Mouse (Mus musculus): ENCODE results near the gene Sept4. TPM values are rescaled to one million over a fixed set of nuclear protein-coding genes. Genes with fewer than 3 reads are reported as not detected.

Gene Sept4
- polyA plus RNA-seq, 1 experiment from 2014 or later, result 30.0 TPM

GRCm38 (mm10) chr11:87602234-87602633 is 33.5 kb downstream of the Sept4 start:
- Histone ChIP-seq H3K27ac (ENCODE audit: low read depth, low read length) (no peak overlapping the region), H3K36me3 (ENCODE audit: control insufficient read depth, insufficient read depth, low read length) (peaks cover 93% of the 10 kb centered on the region), H3K4me1 (ENCODE audit: control insufficient read depth, insufficient read depth, low read length) (no peaks in the 10 kb centered on the region), H3K27me3 (ENCODE audit: control insufficient read depth, insufficient read depth, low read length) (no peaks in the 10 kb centered on the region), H3K4me3 (ENCODE audit: low read depth, low read length) (no peak overlapping the region), H3K4me2 (ENCODE audit: low read depth, low read length) (no peak overlapping the region), H3K9ac (replicated peaks; ENCODE audit: low read depth, low read length) (no peak overlapping the region), H3K9me3 (ENCODE audit: control insufficient read depth, low read length) (no peaks in the 10 kb centered on the region)
- ATAC-seq (ENCODE audit: low read depth), result no peak
- WGBS, result 93% methylated on average over 9 of the region's 9 CpGs

GRCm38 (mm10) chr11:87603571-87603970 is 34.9 kb downstream of the Sept4 start:
- Histone ChIP-seq H3K9me3 (ENCODE audit: control insufficient read depth, low read length) (no peaks in the 10 kb centered on the region), H3K4me3 (ENCODE audit: low read depth, low read length) (no peak overlapping the region), H3K27me3 (ENCODE audit: control insufficient read depth, insufficient read depth, low read length) (no peaks in the 10 kb centered on the region), H3K36me3 (ENCODE audit: control insufficient read depth, insufficient read depth, low read length) (peaks cover 95% of the 10 kb centered on the region), H3K27ac (ENCODE audit: low read depth, low read length) (no peak overlapping the region), H3K4me2 (ENCODE audit: low read depth, low read length) (no peak overlapping the region), H3K9ac (replicated peaks; ENCODE audit: low read depth, low read length) (no peak overlapping the region), H3K4me1 (ENCODE audit: control insufficient read depth, insufficient read depth, low read length) (no peaks in the 10 kb centered on the region)
- 97% methylated on average over 2 of the region's 2 CpGs for WGBS
- ATAC-seq (ENCODE audit: low read depth), result no peak

- Histone ChIP-seq H3K4me1 (ENCODE audit: control insufficient read depth, insufficient read depth, low read length) (no peaks in the 10 kb centered on the region), H3K4me2 (ENCODE audit: low read depth, low read length) (no peak overlapping the region), H3K27ac (ENCODE audit: low read depth, low read length) (no peak overlapping the region), H3K27me3 (ENCODE audit: control insufficient read depth, insufficient read depth, low read length) (no peaks in the 10 kb centered on the region), H3K36me3 (ENCODE audit: control insufficient read depth, insufficient read depth, low read length) (peaks cover 86% of the 10 kb centered on the region), H3K4me3 (ENCODE audit: low read depth, low read length) (no peak overlapping the region), H3K9ac (replicated peaks; ENCODE audit: low read depth, low read length) (no peak overlapping the region), H3K9me3 (ENCODE audit: control insufficient read depth, low read length) (no peaks in the 10 kb centered on the region)
- ATAC-seq (ENCODE audit: low read depth), result no peak
- WGBS, result 93% methylated on average over 7 of the region's 7 CpGs
These were observed 40.6 kb downstream of the Sept4 start for GRCm38 (mm10) chr11:87609264-87609663.

GRCm38 (mm10) chr11:87611547-87611946 is 42.8 kb downstream of the Sept4 start:
- 93% methylated on average over 9 of the region's 9 CpGs for WGBS
- no peaks in the 10 kb centered on the region for H3K4me1 ChIP-seq (ENCODE audit: control insufficient read depth, insufficient read depth, low read length)
- H3K36me3 ChIP-seq (ENCODE audit: control insufficient read depth, insufficient read depth, low read length), result peaks cover 80% of the 10 kb centered on the region
- H3K4me3 ChIP-seq (ENCODE audit: low read depth, low read length), result no peak overlapping the region
- no peak overlapping the region for H3K4me2 ChIP-seq (ENCODE audit: low read depth, low read length)
- no peak for ATAC-seq (ENCODE audit: low read depth)
- H3K9me3 ChIP-seq (ENCODE audit: control insufficient read depth, low read length), result no peaks in the 10 kb centered on the region
- no peak overlapping the region for H3K27ac ChIP-seq (ENCODE audit: low read depth, low read length)
- H3K27me3 ChIP-seq (ENCODE audit: control insufficient read depth, insufficient read depth, low read length), result no peaks in the 10 kb centered on the region
- no peak overlapping the region for H3K9ac ChIP-seq (replicated peaks; ENCODE audit: low read depth, low read length)

GRCm38 (mm10) chr11:87613972-87614371 is 45.3 kb downstream of the Sept4 start:
- H3K4me2 ChIP-seq (ENCODE audit: low read depth, low read length), result no peak overlapping the region
- no peak overlapping the region for H3K27ac ChIP-seq (ENCODE audit: low read depth, low read length)
- H3K9ac ChIP-seq (replicated peaks; ENCODE audit: low read depth, low read length), result no peak overlapping the region
- WGBS, result 95% methylated on average over 7 of the region's 7 CpGs
- H3K36me3 ChIP-seq (ENCODE audit: control insufficient read depth, insufficient read depth, low read length), result peaks cover 77% of the 10 kb centered on the region
- no peaks in the 10 kb centered on the region for H3K9me3 ChIP-seq (ENCODE audit: control insufficient read depth, low read length)
- H3K4me1 ChIP-seq (ENCODE audit: control insufficient read depth, insufficient read depth, low read length), result no peaks in the 10 kb centered on the region
- H3K27me3 ChIP-seq (ENCODE audit: control insufficient read depth, insufficient read depth, low read length), result no peaks in the 10 kb centered on the region
- no peak for ATAC-seq (ENCODE audit: low read depth)
- no peak overlapping the region for H3K4me3 ChIP-seq (ENCODE audit: low read depth, low read length)

GRCm38 (mm10) chr11:87615551-87615950 is 46.8 kb downstream of the Sept4 start:
- H3K36me3 ChIP-seq (ENCODE audit: control insufficient read depth, insufficient read depth, low read length), result peaks cover 69% of the 10 kb centered on the region
- H3K9me3 ChIP-seq (ENCODE audit: control insufficient read depth, low read length), result no peaks in the 10 kb centered on the region
- H3K27me3 ChIP-seq (ENCODE audit: control insufficient read depth, insufficient read depth, low read length), result no peaks in the 10 kb centered on the region
- H3K4me1 ChIP-seq (ENCODE audit: control insufficient read depth, insufficient read depth, low read length), result no peaks in the 10 kb centered on the region
- 95% methylated on average over 5 of the region's 5 CpGs for WGBS
- no peak overlapping the region for H3K4me3 ChIP-seq (ENCODE audit: low read depth, low read length)
- no peak overlapping the region for H3K27ac ChIP-seq (ENCODE audit: low read depth, low read length)
- no peak overlapping the region for H3K9ac ChIP-seq (replicated peaks; ENCODE audit: low read depth, low read length)
- ATAC-seq (ENCODE audit: low read depth), result no peak
- no peak overlapping the region for H3K4me2 ChIP-seq (ENCODE audit: low read depth, low read length)

GRCm38 (mm10) chr11:87615952-87616351 is 47.2 kb downstream of the Sept4 start:
- H3K9ac ChIP-seq (replicated peaks; ENCODE audit: low read depth, low read length), result no peak overlapping the region
- ATAC-seq (ENCODE audit: low read depth), result no peak
- WGBS, result 96% methylated on average over 2 of the region's 2 CpGs
- H3K4me3 ChIP-seq (ENCODE audit: low read depth, low read length), result no peak overlapping the region
- no peaks in the 10 kb centered on the region for H3K9me3 ChIP-seq (ENCODE audit: control insufficient read depth, low read length)
- H3K4me1 ChIP-seq (ENCODE audit: control insufficient read depth, insufficient read depth, low read length), result no peaks in the 10 kb centered on the region
- no peak overlapping the region for H3K4me2 ChIP-seq (ENCODE audit: low read depth, low read length)
- H3K27ac ChIP-seq (ENCODE audit: low read depth, low read length), result no peak overlapping the region
- H3K36me3 ChIP-seq (ENCODE audit: control insufficient read depth, insufficient read depth, low read length), result peaks cover 65% of the 10 kb centered on the region
- no peaks in the 10 kb centered on the region for H3K27me3 ChIP-seq (ENCODE audit: control insufficient read depth, insufficient read depth, low read length)

- H3K9me3 ChIP-seq (ENCODE audit: control insufficient read depth, low read length), result no peaks in the 10 kb centered on the region
- H3K4me1 ChIP-seq (ENCODE audit: control insufficient read depth, insufficient read depth, low read length), result no peaks in the 10 kb centered on the region
- no peak within 1 kb of the TSS for H3K4me3 ChIP-seq (ENCODE audit: low read depth, low read length)
- no peaks in the 10 kb centered on the region for H3K27me3 ChIP-seq (ENCODE audit: control insufficient read depth, insufficient read depth, low read length)
- no peak within 1 kb of the TSS for H3K27ac ChIP-seq (ENCODE audit: low read depth, low read length)
- H3K36me3 ChIP-seq (ENCODE audit: control insufficient read depth, insufficient read depth, low read length), result peaks cover 60% of the 10 kb centered on the region
- no peak for ATAC-seq (ENCODE audit: low read depth)
- H3K9ac ChIP-seq (replicated peaks; ENCODE audit: low read depth, low read length), result no peak within 1 kb of the TSS
- 88% methylated on average over 43 of the region's 69 CpGs for WGBS
- no peak within 1 kb of the TSS for H3K4me2 ChIP-seq (ENCODE audit: low read depth, low read length)
These were observed 48.2 kb downstream of the Sept4 start, which contains the start of gene Hsf5 for GRCm38 (mm10) chr11:87616790-87617474. Gene Hsf5, plus strand, starts transcription at chr11:87617164.

- no peak overlapping the region for H3K4me3 ChIP-seq (ENCODE audit: low read depth, low read length)
- no peaks in the 10 kb centered on the region for H3K27me3 ChIP-seq (ENCODE audit: control insufficient read depth, insufficient read depth, low read length)
- peaks cover 58% of the 10 kb centered on the region for H3K36me3 ChIP-seq (ENCODE audit: control insufficient read depth, insufficient read depth, low read length)
- no peak overlapping the region for H3K9ac ChIP-seq (replicated peaks; ENCODE audit: low read depth, low read length)
- WGBS, result 94% methylated on average over 29 of the region's 32 CpGs
- no peaks in the 10 kb centered on the region for H3K9me3 ChIP-seq (ENCODE audit: control insufficient read depth, low read length)
- H3K4me2 ChIP-seq (ENCODE audit: low read depth, low read length), result no peak overlapping the region
- ATAC-seq (ENCODE audit: low read depth), result no peak
- H3K27ac ChIP-seq (ENCODE audit: low read depth, low read length), result no peak overlapping the region
- no peaks in the 10 kb centered on the region for H3K4me1 ChIP-seq (ENCODE audit: control insufficient read depth, insufficient read depth, low read length)
These were observed 48.9 kb downstream of the Sept4 start for GRCm38 (mm10) chr11:87617606-87618005.

Data from neural tube, embryonic 14.5 days (tissue).